Comparison of ENCODE assay signal across 20 mouse cellular contexts in genomic region chr7:4670655-4671255, GRCm38 (mm10). TPM values are rescaled to one million over a fixed set of nuclear protein-coding genes. Genes with fewer than 3 reads are reported as not detected.
A peak's percentile ranks its signal among the peaks of the same experiment; 100 is the strongest.
DNase-seq lines count a peak whose midpoint lies in the region; ATAC-seq lines count a peak whose summit lies in the region.
"Had no signal": no experiment of that assay in that cellular context is flagged by ENCODE, and none has a peak within 500 bp of the region (broad histone marks: within the 10 kb centered on the region; RNA-seq: fewer than 3 reads in every experiment).

No protein-coding gene starts in this region.

- H3K9me3 ChIP-seq in kidney, embryonic 15.5 days (replicated peaks) = no peaks in the 10 kb centered on the region
- no peaks in the 10 kb centered on the region for H3K9me3 ChIP-seq in liver, embryonic 16.5 days (replicated peaks; ENCODE audit: control insufficient read depth, low read length)
- H3K9me3 ChIP-seq in forebrain, embryonic 14.5 days (replicated peaks; ENCODE audit: control insufficient read depth, low read length) = no peaks in the 10 kb centered on the region
- H3K9me3 ChIP-seq: embryonic facial prominence, embryonic 13.5 days; forebrain, embryonic 12.5 days had no signal

- H3K36me3 ChIP-seq in kidney, embryonic 15.5 days = peaks cover 88% of the 10 kb centered on the region
- H3K36me3 ChIP-seq in liver, embryonic 16.5 days (ENCODE audit: control insufficient read depth, insufficient read depth) = peaks cover 8% of the 10 kb centered on the region
- peaks cover 72% of the 10 kb centered on the region for H3K36me3 ChIP-seq in forebrain, embryonic 14.5 days (ENCODE audit: control insufficient read depth, insufficient read depth, low read length)

- H3K4me3 ChIP-seq in kidney, embryonic 15.5 days (replicated peaks) = no peak overlapping the region
- H3K4me3 ChIP-seq in liver, embryonic 16.5 days (ENCODE audit: low read depth, low read length) = no peak overlapping the region
- H3K4me3 ChIP-seq in forebrain, embryonic 14.5 days (ENCODE audit: low read depth, low read length) = no peak overlapping the region
- H3K4me3 ChIP-seq: embryonic facial prominence, embryonic 13.5 days; forebrain, embryonic 12.5 days; layer of hippocampus, adult 2 months had no signal

- H3K9ac ChIP-seq in kidney, embryonic 15.5 days = no peak overlapping the region
- H3K9ac ChIP-seq in liver, embryonic 16.5 days (ENCODE audit: low read depth, low read length) = peak overlapping the region; percentile 46
- H3K9ac ChIP-seq in forebrain, embryonic 14.5 days (ENCODE audit: low read length) = no peak overlapping the region
- H3K9ac ChIP-seq: embryonic facial prominence, embryonic 13.5 days; forebrain, embryonic 12.5 days; lung, embryonic 14.5 days had no signal

- WGBS in kidney, embryonic 15.5 days = 91% methylated on average over 8 of the region's 8 CpGs
- WGBS in liver, embryonic 16.5 days (ENCODE audit: insufficient replicate concordance) = 32% methylated on average over 8 of the region's 8 CpGs
- WGBS in forebrain, embryonic 14.5 days = 93% methylated on average over 8 of the region's 8 CpGs

- H3K27ac ChIP-seq in kidney, embryonic 15.5 days = no peak overlapping the region
- H3K27ac ChIP-seq in liver, embryonic 16.5 days (ENCODE audit: low read length) = peak overlapping the region; percentile 88
- no peak overlapping the region for H3K27ac ChIP-seq in forebrain, embryonic 14.5 days (ENCODE audit: low read depth, low read length)
- H3K27ac ChIP-seq: embryonic facial prominence, embryonic 13.5 days; forebrain, embryonic 12.5 days; kidney, postnatal 0 days; layer of hippocampus, adult 2 months; macrophage had no signal

- no peaks in the 10 kb centered on the region for H3K27me3 ChIP-seq in kidney, embryonic 15.5 days
- no peaks in the 10 kb centered on the region for H3K27me3 ChIP-seq in liver, embryonic 16.5 days (ENCODE audit: control insufficient read depth, insufficient read depth, low read depth, low read length)
- no peaks in the 10 kb centered on the region for H3K27me3 ChIP-seq in forebrain, embryonic 14.5 days (replicated peaks; ENCODE audit: control insufficient read depth, insufficient read depth, low read length)
- H3K27me3 ChIP-seq: embryonic facial prominence, embryonic 13.5 days; forebrain, embryonic 12.5 days had no signal

- no peak overlapping the region for H3K4me2 ChIP-seq in kidney, embryonic 15.5 days
- peak overlapping the region; percentile 51 for H3K4me2 ChIP-seq in liver, embryonic 16.5 days (ENCODE audit: low read depth, low read length)
- H3K4me2 ChIP-seq in forebrain, embryonic 14.5 days (ENCODE audit: low read length) = no peak overlapping the region
- H3K4me2 ChIP-seq: embryonic facial prominence, embryonic 13.5 days; forebrain, embryonic 12.5 days; lung, embryonic 14.5 days had no signal

- H3K4me1 ChIP-seq in kidney, embryonic 15.5 days = no peaks in the 10 kb centered on the region
- H3K4me1 ChIP-seq in liver, embryonic 16.5 days (ENCODE audit: control insufficient read depth, low read depth, low read length) = peaks cover 32% of the 10 kb centered on the region
- no peaks in the 10 kb centered on the region for H3K4me1 ChIP-seq in forebrain, embryonic 14.5 days (ENCODE audit: control insufficient read depth, insufficient read depth, low read length)
- H3K4me1 ChIP-seq: embryonic facial prominence, embryonic 13.5 days; forebrain, embryonic 12.5 days had no signal

- peak; percentile 60; the same call in 1 of the 2 replicates for ATAC-seq in kidney, embryonic 15.5 days (replicated peaks; ENCODE audit: low FRiP score)
- ATAC-seq in liver, embryonic 16.5 days (ENCODE audit: low read depth) = peak; percentile 98
- ATAC-seq in forebrain, embryonic 14.5 days = no peak

- DNase-seq in kidney, postnatal 14 days = no peak
- peak; percentile 88 for DNase-seq in c-Kit-positive CD71-positive TER-119-negative erythroid progenitor cells, embryonic 14.5 days (ENCODE audit: low read depth)
- peak; percentile 66 for DNase-seq in fat pad, adult 2 months (ENCODE audit: extremely low read depth, low read depth, low spot score)
- no peak for DNase-seq in urinary bladder, adult 18-20 months (ENCODE audit: low spot score in 2 of 2)
- DNase-seq in forebrain, embryonic 14.5 days (ENCODE audit: low spot score) = no peak
- DNase-seq in right cerebral cortex, postnatal 25 days = no peak
- DNase-seq: cerebellum, adult 2 months; gastrocnemius, postnatal 25 days; heart, postnatal 4 days; lung, embryonic 14.5 days; midbrain, embryonic 14.5 days; spleen, adult 18-20 months; thymus, postnatal 4 days had no signal

RNA-seq across cellular contexts. Expression of gene Ppp6r1, which starts 11.9 kb away (rescaled TPM):
- polyA plus RNA-seq in kidney, embryonic 15.5 days (2015; fragmentation: Nextera tagmentation; extraction: Ambion mirVana) = 7.4 and 7.8 TPM in 2 replicates
- polyA plus RNA-seq in liver, embryonic 16.5 days (2015; fragmentation: Nextera tagmentation; extraction: Ambion mirVana) = 2.4 and 3.4 TPM in 2 replicates
- 4.4 and 5.3 TPM in 2 replicates for polyA plus RNA-seq in forebrain, embryonic 14.5 days (2014; fragmentation: Nextera tagmentation; extraction: Ambion mirVana)

RNA-seq across cellular contexts. Expression of gene Hspbp1, which starts 14.1 kb away (rescaled TPM):
- polyA plus RNA-seq in kidney, embryonic 15.5 days (2015; fragmentation: Nextera tagmentation; extraction: Ambion mirVana) = 112 and 119 TPM in 2 replicates
- polyA plus RNA-seq in liver, embryonic 16.5 days (2015; fragmentation: Nextera tagmentation; extraction: Ambion mirVana) = 46.8 and 49.1 TPM in 2 replicates
- 141 and 156 TPM in 2 replicates for polyA plus RNA-seq in forebrain, embryonic 14.5 days (2014; fragmentation: Nextera tagmentation; extraction: Ambion mirVana)

RNA-seq across cellular contexts. Expression of gene Brsk1, which starts 19.6 kb away (rescaled TPM):
- 1.1 and 1.6 TPM in 2 replicates for polyA plus RNA-seq in kidney, embryonic 15.5 days (2015; fragmentation: Nextera tagmentation; extraction: Ambion mirVana)
- 0.14 TPM in 1 of 2 replicates, not detected in the other for polyA plus RNA-seq in liver, embryonic 16.5 days (2015; fragmentation: Nextera tagmentation; extraction: Ambion mirVana)
- 7.9 and 8.0 TPM in 2 replicates for polyA plus RNA-seq in forebrain, embryonic 14.5 days (2014; fragmentation: Nextera tagmentation; extraction: Ambion mirVana)
- polyA plus RNA-seq: macrophage had no signal

RNA-seq across cellular contexts. Expression of gene Tmem86b, which starts 39.5 kb away (rescaled TPM):
- 1.5 and 1.6 TPM in 2 replicates for polyA plus RNA-seq in kidney, embryonic 15.5 days (2015; fragmentation: Nextera tagmentation; extraction: Ambion mirVana)
- 38.2 and 39.0 TPM in 2 replicates for polyA plus RNA-seq in liver, embryonic 16.5 days (2015; fragmentation: Nextera tagmentation; extraction: Ambion mirVana)
- polyA plus RNA-seq in forebrain, embryonic 14.5 days (2014; fragmentation: Nextera tagmentation; extraction: Ambion mirVana) = 2.4 and 2.6 TPM in 2 replicates

RNA-seq across cellular contexts. Expression of gene Tmem150b, which starts 54.3 kb away (rescaled TPM):
- polyA plus RNA-seq in kidney, embryonic 15.5 days (2015; fragmentation: Nextera tagmentation; extraction: Ambion mirVana) = 0.12 TPM in 1 of 2 replicates, not detected in the other
- polyA plus RNA-seq in liver, embryonic 16.5 days (2015; fragmentation: Nextera tagmentation; extraction: Ambion mirVana) = 0.33 and 0.36 TPM in 2 replicates
- polyA plus RNA-seq in forebrain, embryonic 14.5 days (2014; fragmentation: Nextera tagmentation; extraction: Ambion mirVana) = 0.12 TPM in 1 of 2 replicates, not detected in the other
- polyA plus RNA-seq: cerebellum, adult 2 months; lung, embryonic 14.5 days had no signal

Comparison
In these comparisons a context has a peak if more than half of its experiments do, and no peak if none do; other contexts are left out.
1. DNase-seq: peak in c-Kit-positive CD71-positive TER-119-negative erythroid progenitor cells, embryonic 14.5 days (single experiment) and fat pad, adult 2 months (single experiment); none in kidney, postnatal 14 days (single experiment), urinary bladder, adult 18-20 months (0 of 2), forebrain, embryonic 14.5 days (single experiment) and right cerebral cortex, postnatal 25 days (single experiment).